Mouse (Mus musculus) stomach, embryonic 14.5 days (tissue): Measurements from ENCODE around the gene Clec10a. TPM values are rescaled to one million over a fixed set of nuclear protein-coding genes. Genes with fewer than 3 reads are reported as not detected.

ENCODE experiments used
- ATAC-seq: fragments of 200-750 bp; cut with Nextera tagmentation; 2 replicates; pipeline ENCODE4 v1.8.0; 2017; ENCODE audit warnings: low read depth, moderate TSS enrichment; ENCODE audit not compliant: insufficient number of reproducible peaks, insufficient read depth, low FRiP score
- H3K27ac ChIP-seq: fragments of 300-500 bp; sonication (generic); 2 replicates; pipeline ENCODE4 v1.5.1; 2014; ENCODE audit warnings: mild to moderate bottlenecking, low read length, moderate library complexity, mixed read lengths
- H3K27me3 ChIP-seq: fragments of 300-500 bp; sonication (generic); 2 replicates; pipeline ENCODE4 v1.6.1; 2014; ENCODE audit warnings: low read length, control low read depth, mixed read lengths; ENCODE audit not compliant: control insufficient read depth, insufficient read depth
- H3K36me3 ChIP-seq: fragments of 300-500 bp; sonication (generic); 2 replicates; pipeline ENCODE4 v1.6.1; 2014; ENCODE audit warnings: mild to moderate bottlenecking, control low read depth, low read length, moderate library complexity, mixed read lengths; ENCODE audit not compliant: control insufficient read depth, insufficient read depth
- H3K4me1 ChIP-seq: fragments of 300-500 bp; sonication (generic); 2 replicates; pipeline ENCODE4 v1.6.1; 2014; ENCODE audit warnings: low read length, control low read depth, mixed read lengths; ENCODE audit not compliant: control insufficient read depth, insufficient read depth
- H3K4me2 ChIP-seq: fragments of 300-500 bp; sonication (generic); replicated peaks from 2 replicates; pipeline ENCODE4 v1.6.1; 2014; ENCODE audit warnings: low read depth, low read length, control low read depth
- H3K4me3 ChIP-seq: fragments of 300-500 bp; sonication (generic); 2 replicates; pipeline ENCODE4 v1.5.1; 2014; ENCODE audit warnings: low read depth, low read length, control low read depth
- H3K9ac ChIP-seq: fragments of 300-500 bp; sonication (generic); replicated peaks from 2 replicates; pipeline ENCODE4 v1.6.1; 2014; ENCODE audit warnings: low read depth, mild to moderate bottlenecking, control low read depth, low read length, moderate library complexity, mixed read lengths
- H3K9me3 ChIP-seq: fragments of 300-500 bp; sonication (generic); 2 replicates; pipeline ENCODE4 v1.6.1; 2016; ENCODE audit warnings: low read depth, low read length, control low read depth; ENCODE audit not compliant: control insufficient read depth
- WGBS: fragments of 180-500 bp; shearing (Covaris S2); extraction: QIAGEN DNeasy Blood & Tissue Kit; methylation state at CpG from one replicate; pipeline ENCODE4 v1.1.7; 2014; 5-methylcytosine and 5-hydroxymethylcytosine counted together
- polyA plus RNA-seq: library from polyadenylated mRNA; unstranded; fragments of >200 nt; fragmentation: Nextera tagmentation; extraction: Ambion mirVana; gene quantifications from 2 replicates; pipeline ENCODE4 v1.2.1, GENCODE M21; 2014

Clec10a gene
- polyA plus RNA-seq, 1 experiment from 2014 or later, result 0.98 TPM

GRCm38 (mm10) chr11:70191188-70191587, 35.2 kb downstream of the Clec10a start:
- ATAC-seq, result no peak
- no peaks in the 10 kb centered on the region for H3K36me3 ChIP-seq
- no peak overlapping the region for H3K4me2 ChIP-seq
- H3K9ac ChIP-seq, result no peak overlapping the region
- H3K27ac ChIP-seq, result no peak overlapping the region
- no peaks in the 10 kb centered on the region for H3K9me3 ChIP-seq
- no peaks in the 10 kb centered on the region for H3K27me3 ChIP-seq
- peaks cover 9% of the 10 kb centered on the region for H3K4me1 ChIP-seq
- H3K4me3 ChIP-seq, result no peak overlapping the region
- 86% methylated on average over 6 of the region's 6 CpGs for WGBS

DNA sequence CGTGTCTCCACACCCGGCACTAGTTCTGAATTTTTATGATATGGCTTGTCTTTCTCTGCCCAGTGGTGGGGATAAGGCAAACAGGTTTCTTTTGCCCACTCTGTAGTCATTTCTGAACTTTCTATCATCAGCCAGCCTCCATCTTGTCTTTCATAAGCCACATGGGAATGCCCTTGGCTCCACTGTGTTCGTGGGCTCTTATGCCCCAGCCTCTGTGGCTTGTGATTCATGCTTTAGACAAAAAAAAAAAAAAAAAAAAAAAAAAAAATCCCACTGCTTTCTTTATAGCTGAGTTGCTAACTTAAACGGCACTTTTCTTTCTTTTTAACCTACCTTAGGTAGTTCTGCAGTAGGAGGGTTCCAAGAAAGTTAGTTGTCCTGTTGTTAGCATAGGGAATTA, 36.2 kb downstream of the Clec10a start:
- H3K27me3 ChIP-seq, result no peaks in the 10 kb centered on the region
- H3K4me1 ChIP-seq, result peaks cover 9% of the 10 kb centered on the region
- H3K36me3 ChIP-seq, result no peaks in the 10 kb centered on the region
- no peaks in the 10 kb centered on the region for H3K9me3 ChIP-seq
- H3K4me3 ChIP-seq, result no peak overlapping the region
- no peak for ATAC-seq
- no peak overlapping the region for H3K9ac ChIP-seq
- 74% methylated on average over 4 of the region's 4 CpGs for WGBS
- H3K4me2 ChIP-seq, result no peak overlapping the region
- no peak overlapping the region for H3K27ac ChIP-seq

DNA sequence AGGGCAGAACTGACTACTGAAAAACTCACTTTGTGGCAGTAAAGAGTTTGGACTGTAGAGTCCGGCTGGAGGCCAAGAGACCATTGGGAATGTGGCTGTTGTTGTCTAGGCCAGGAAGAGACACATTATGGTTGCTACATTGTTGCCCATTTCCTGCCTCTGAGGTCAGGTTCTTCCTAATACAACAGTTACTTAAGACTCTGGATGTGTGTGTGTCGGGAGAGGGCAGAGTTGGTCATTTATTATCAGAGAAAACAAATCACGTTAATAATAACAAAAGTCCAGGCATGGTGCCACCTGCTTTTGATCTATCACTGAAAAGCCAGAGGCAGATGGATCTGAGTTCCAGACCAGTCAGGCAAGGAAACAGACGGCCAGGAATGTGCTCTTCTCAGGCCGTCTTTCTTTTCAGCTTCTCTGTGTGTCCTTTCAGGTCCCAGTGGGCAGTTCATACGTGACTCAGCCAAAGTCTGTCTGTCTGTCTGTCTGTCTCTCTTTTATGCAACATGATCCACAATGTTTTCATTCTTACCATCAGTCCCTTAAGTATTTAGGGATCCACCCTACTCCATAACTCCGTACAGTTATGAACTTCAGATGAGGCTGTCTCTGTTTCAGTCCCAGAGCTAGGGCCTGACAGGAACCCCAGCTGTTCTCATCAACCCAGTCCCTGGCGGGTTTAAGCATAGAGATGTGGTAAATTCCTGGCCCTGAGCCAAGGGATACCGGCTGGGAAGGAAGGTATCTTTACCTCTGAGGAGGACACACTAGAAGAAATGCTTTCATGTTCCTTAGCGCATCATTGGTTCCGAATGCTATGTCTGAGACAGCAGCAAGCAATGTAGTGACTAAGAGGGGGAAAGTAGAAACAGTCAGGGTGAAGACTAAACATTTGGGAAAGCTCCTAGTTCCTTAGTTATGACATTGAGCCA, 37.6 kb downstream of the Clec10a start:
- no peak overlapping the region for H3K4me2 ChIP-seq
- no peaks in the 10 kb centered on the region for H3K9me3 ChIP-seq
- ATAC-seq, result no peak
- H3K9ac ChIP-seq, result no peak overlapping the region
- H3K27me3 ChIP-seq, result no peaks in the 10 kb centered on the region
- no peaks in the 10 kb centered on the region for H3K36me3 ChIP-seq
- 0 out of 2 replicates have a peak overlapping the region, but pooled peaks have one; percentile 39 for H3K27ac ChIP-seq
- peaks cover 9% of the 10 kb centered on the region for H3K4me1 ChIP-seq
- 31% methylated on average over 11 of the region's 11 CpGs for WGBS
- no peak overlapping the region for H3K4me3 ChIP-seq

- ATAC-seq, result no peak
- Histone ChIP-seq H3K4me1 (peaks cover 7% of the 10 kb centered on the region), H3K27me3 (no peaks in the 10 kb centered on the region), H3K9ac (no peak overlapping the region), H3K36me3 (no peaks in the 10 kb centered on the region), H3K27ac (no peak overlapping the region), H3K4me2 (no peak overlapping the region), H3K9me3 (no peaks in the 10 kb centered on the region), H3K4me3 (no peak overlapping the region)
- 76% methylated on average over 3 of the region's 3 CpGs for WGBS
Measured at GRCm38 (mm10) chr11:70198332-70198731, 42.3 kb downstream of the Clec10a start.

DNA sequence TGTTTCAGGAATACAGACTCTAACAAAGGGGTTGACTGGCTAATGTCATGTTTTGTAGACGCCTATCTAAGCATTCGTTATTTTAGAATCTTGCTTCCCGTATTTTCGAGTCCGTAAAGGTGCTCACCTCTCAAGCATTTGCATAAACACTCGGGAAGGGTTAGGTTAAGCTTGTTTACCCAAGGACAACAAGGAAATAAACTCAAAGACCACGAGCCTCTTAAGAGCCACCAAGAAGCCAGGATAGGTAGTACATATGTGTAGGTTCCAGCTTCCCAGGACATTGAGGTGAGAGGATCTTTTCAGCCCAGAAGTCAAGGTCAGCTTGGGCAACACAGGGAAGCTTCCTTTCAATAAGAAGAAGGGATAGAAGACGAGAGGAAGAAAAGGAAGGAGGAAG, 43.1 kb downstream of the Clec10a start:
- 72% methylated on average over 8 of the region's 8 CpGs for WGBS
- no peak overlapping the region for H3K4me2 ChIP-seq
- H3K9ac ChIP-seq, result no peak overlapping the region
- no peak for ATAC-seq
- no peaks in the 10 kb centered on the region for H3K27me3 ChIP-seq
- H3K9me3 ChIP-seq, result no peaks in the 10 kb centered on the region
- no peak overlapping the region for H3K4me3 ChIP-seq
- no peak overlapping the region for H3K27ac ChIP-seq
- H3K36me3 ChIP-seq, result no peaks in the 10 kb centered on the region
- H3K4me1 ChIP-seq, result peaks cover under 1% of the 10 kb centered on the region

GRCm38 (mm10) chr11:70200036-70200608, 44.1 kb downstream of the Clec10a start:
- no peak for ATAC-seq
- Histone ChIP-seq H3K4me1 (no peaks in the 10 kb centered on the region), H3K9me3 (no peaks in the 10 kb centered on the region), H3K9ac (no peak overlapping the region), H3K27me3 (no peaks in the 10 kb centered on the region), H3K4me3 (no peak overlapping the region), H3K36me3 (no peaks in the 10 kb centered on the region), H3K27ac (no peak overlapping the region), H3K4me2 (no peak overlapping the region)
- WGBS, result 83% methylated on average over 5 of the region's 5 CpGs

GRCm38 (mm10) chr11:70201691-70202090, 45.7 kb downstream of the Clec10a start:
- Histone ChIP-seq H3K9me3 (no peaks in the 10 kb centered on the region), H3K4me1 (no peaks in the 10 kb centered on the region), H3K27me3 (no peaks in the 10 kb centered on the region), H3K4me3 (no peak overlapping the region), H3K9ac (no peak overlapping the region), H3K36me3 (no peaks in the 10 kb centered on the region), H3K27ac (no peak overlapping the region), H3K4me2 (no peak overlapping the region)
- peak; percentile 42; the same call in 1 of the 2 replicates for ATAC-seq
- 33% methylated on average over 5 of the region's 5 CpGs for WGBS

DNA sequence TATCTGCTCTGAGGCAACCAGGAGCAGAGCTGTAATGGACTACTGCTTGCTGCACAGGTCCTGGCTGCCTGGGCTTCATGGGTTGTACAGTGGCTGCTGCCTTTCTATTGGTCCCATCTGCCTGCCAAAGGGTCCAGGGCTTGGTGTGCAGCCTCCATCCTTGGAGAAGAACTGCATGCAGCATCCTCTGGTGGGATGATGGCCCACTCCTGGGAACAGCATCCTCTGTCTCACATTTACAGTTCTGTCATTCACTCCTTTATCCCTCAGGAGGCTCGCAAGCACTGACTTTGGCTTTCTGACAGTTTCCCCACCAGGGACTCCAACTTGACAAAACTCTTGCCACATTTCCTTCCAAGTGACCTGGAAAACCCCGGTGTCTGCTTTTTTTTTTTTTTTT, 50.8 kb downstream of the Clec10a start:
- H3K27me3 ChIP-seq, result no peaks in the 10 kb centered on the region
- H3K36me3 ChIP-seq, result no peaks in the 10 kb centered on the region
- H3K9me3 ChIP-seq, result no peaks in the 10 kb centered on the region
- H3K27ac ChIP-seq, result no peak overlapping the region
- WGBS, result 73% methylated on average over 2 of the region's 2 CpGs
- no peak overlapping the region for H3K4me3 ChIP-seq
- no peaks in the 10 kb centered on the region for H3K4me1 ChIP-seq
- H3K4me2 ChIP-seq, result no peak overlapping the region
- no peak for ATAC-seq
- no peak overlapping the region for H3K9ac ChIP-seq
